Mouse (Mus musculus): ENCODE results near the gene Ly6g6e.

- TF ChIP-seq POLR2A (IDR thresholded peaks at IDR 0.05; ENCODE audit: borderline replicate concordance, extremely low read depth, insufficient read depth, insufficient read length, poor library complexity, severe bottlenecking), result no peak
- TF ChIP-seq CTCF (IDR thresholded peaks at IDR 0.05; ENCODE audit: borderline replicate concordance, extremely low read depth, insufficient read depth, insufficient read length), result no peak
These were observed 24.4 kb upstream of the Ly6g6e start for GRCm38 (mm10) chr17:35052271-35052798.

All from brain, embryonic 14.5 days (tissue).